Mouse (Mus musculus): ENCODE results near the gene Nrf1. TPM values are rescaled to one million over a fixed set of nuclear protein-coding genes. Genes with fewer than 3 reads are reported as not detected.

The Nrf1 gene
- polyA plus RNA-seq, 1 experiment from 2014 or later, result 62.5 TPM

DNA sequence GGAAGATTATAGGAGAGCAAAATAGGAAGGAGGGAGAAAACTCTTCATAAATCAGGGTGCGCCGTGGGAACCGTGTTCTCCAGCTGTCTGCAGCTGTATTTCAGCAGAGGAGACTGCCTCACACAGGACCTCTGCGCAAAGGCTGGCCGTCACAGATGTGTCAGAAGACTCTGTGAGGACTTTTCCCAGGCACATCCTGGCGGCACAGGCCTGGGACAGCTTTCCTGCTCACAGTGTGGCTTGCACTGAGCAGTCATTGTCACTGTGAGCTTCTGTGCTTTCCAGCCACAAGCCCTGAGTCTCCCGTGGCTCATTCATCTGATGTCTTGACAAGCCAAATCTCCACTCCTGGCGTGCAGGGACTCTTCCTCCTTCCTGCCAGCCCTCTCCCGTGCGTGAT lies 104.9 kb downstream of the Nrf1 start:
- ATAC-seq (ENCODE audit: borderline replicate concordance, extremely low read depth, low FRiP score, low TSS enrichment), result no peak
- WGBS, result 59% methylated on average over 10 of the region's 10 CpGs
- Histone ChIP-seq H3K4me3 (no peak overlapping the region), H3K27ac (no peak overlapping the region), H3K27me3 (no peaks in the 10 kb centered on the region), H3K9ac (no peak overlapping the region), H3K36me3 (peaks cover 29% of the 10 kb centered on the region), H3K9me3 (no peaks in the 10 kb centered on the region), H3K4me2 (no peak overlapping the region), H3K4me1 (no peaks in the 10 kb centered on the region)

- Histone ChIP-seq H3K27ac (no peak overlapping the region), H3K36me3 (peaks cover 24% of the 10 kb centered on the region), H3K9ac (no peak overlapping the region), H3K4me1 (no peaks in the 10 kb centered on the region), H3K27me3 (no peaks in the 10 kb centered on the region), H3K9me3 (no peaks in the 10 kb centered on the region), H3K4me2 (no peak overlapping the region), H3K4me3 (no peak overlapping the region)
- 51% methylated on average over 3 of the region's 3 CpGs for WGBS
- ATAC-seq (ENCODE audit: borderline replicate concordance, extremely low read depth, low FRiP score, low TSS enrichment), result no peak
Measured at GRCm38 (mm10) chr6:30153076-30153475, 105.3 kb downstream of the Nrf1 start.

DNA sequence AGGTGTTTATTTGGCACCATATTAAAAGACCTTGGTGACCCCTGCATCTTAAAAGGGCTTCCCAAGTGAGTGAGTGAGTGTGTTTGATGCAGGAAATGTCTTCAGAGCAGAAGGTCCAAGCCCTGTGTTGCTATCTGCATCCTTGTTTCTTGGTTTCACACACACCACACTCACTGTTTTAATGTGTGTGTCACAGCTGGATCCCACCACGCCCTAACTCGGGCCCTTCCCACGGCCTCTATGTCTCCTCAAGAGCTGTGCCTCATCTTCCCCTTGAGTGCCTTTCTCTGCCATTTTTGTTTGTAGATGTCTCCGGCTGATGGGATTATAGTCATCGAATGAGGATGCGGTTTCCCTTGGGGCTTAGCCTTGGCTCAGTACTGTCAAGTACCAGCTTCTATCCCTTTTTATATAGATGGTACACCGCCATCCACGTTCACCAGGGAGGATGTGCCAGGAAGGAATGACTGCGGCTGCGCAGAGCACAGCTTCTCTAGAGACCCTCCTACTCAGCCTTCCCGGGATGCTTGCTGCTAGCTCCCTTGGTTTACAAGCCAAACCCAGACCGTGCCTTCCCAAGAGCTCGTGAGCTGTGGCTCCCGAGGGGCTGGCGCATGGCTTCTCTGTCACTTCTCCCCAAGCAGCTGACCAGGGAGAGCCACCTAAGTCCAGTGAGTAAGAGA lies 106.1 kb downstream of the Nrf1 start:
- peaks cover 22% of the 10 kb centered on the region for H3K36me3 ChIP-seq
- WGBS, result 85% methylated on average over 15 of the region's 15 CpGs
- ATAC-seq (ENCODE audit: borderline replicate concordance, extremely low read depth, low FRiP score, low TSS enrichment), result no peak
- H3K4me2 ChIP-seq, result no peak overlapping the region
- no peaks in the 10 kb centered on the region for H3K9me3 ChIP-seq
- no peak overlapping the region for H3K4me3 ChIP-seq
- no peak overlapping the region for H3K27ac ChIP-seq
- H3K9ac ChIP-seq, result no peak overlapping the region
- no peaks in the 10 kb centered on the region for H3K4me1 ChIP-seq
- H3K27me3 ChIP-seq, result no peaks in the 10 kb centered on the region

GRCm38 (mm10) chr6:30159516-30160045 lies 111.8 kb downstream of the Nrf1 start:
- H3K4me3 ChIP-seq, result no peak overlapping the region
- peaks cover 5% of the 10 kb centered on the region; the same call in 1 of the 2 replicates for H3K4me1 ChIP-seq
- no peak overlapping the region for H3K27ac ChIP-seq
- H3K9me3 ChIP-seq, result no peaks in the 10 kb centered on the region
- WGBS, result 69% methylated on average over 4 of the region's 4 CpGs
- 0 out of 2 replicates have a peak, but pooled peaks cover under 1% of the 10 kb centered on the region for H3K36me3 ChIP-seq
- H3K9ac ChIP-seq, result no peak overlapping the region
- no peak overlapping the region for H3K4me2 ChIP-seq
- ATAC-seq (ENCODE audit: borderline replicate concordance, extremely low read depth, low FRiP score, low TSS enrichment), result no peak
- H3K27me3 ChIP-seq, result no peaks in the 10 kb centered on the region

- no peak overlapping the region for H3K9ac ChIP-seq
- H3K4me3 ChIP-seq, result no peak overlapping the region
- ATAC-seq (ENCODE audit: borderline replicate concordance, extremely low read depth, low FRiP score, low TSS enrichment), result no peak
- H3K4me2 ChIP-seq, result no peak overlapping the region
- no peaks in the 10 kb centered on the region for H3K36me3 ChIP-seq
- H3K4me1 ChIP-seq, result peaks cover 5% of the 10 kb centered on the region; the same call in 1 of the 2 replicates
- no peak overlapping the region for H3K27ac ChIP-seq
- no peaks in the 10 kb centered on the region for H3K27me3 ChIP-seq
- H3K9me3 ChIP-seq, result no peaks in the 10 kb centered on the region
- 64% methylated on average over 4 of the region's 4 CpGs for WGBS
Measured at GRCm38 (mm10) chr6:30160408-30160807, 112.6 kb downstream of the Nrf1 start.

GRCm38 (mm10) chr6:30161618-30162017 lies 113.8 kb downstream of the Nrf1 start:
- no peaks in the 10 kb centered on the region for H3K36me3 ChIP-seq
- H3K4me3 ChIP-seq, result no peak overlapping the region
- H3K27ac ChIP-seq, result no peak overlapping the region
- no peak overlapping the region for H3K9ac ChIP-seq
- WGBS, result 70% methylated on average over 2 of the region's 2 CpGs
- no peak overlapping the region for H3K4me2 ChIP-seq
- no peaks in the 10 kb centered on the region for H3K27me3 ChIP-seq
- peaks cover 5% of the 10 kb centered on the region; the same call in 1 of the 2 replicates for H3K4me1 ChIP-seq
- no peak for ATAC-seq (ENCODE audit: borderline replicate concordance, extremely low read depth, low FRiP score, low TSS enrichment)
- H3K9me3 ChIP-seq, result no peaks in the 10 kb centered on the region

DNA sequence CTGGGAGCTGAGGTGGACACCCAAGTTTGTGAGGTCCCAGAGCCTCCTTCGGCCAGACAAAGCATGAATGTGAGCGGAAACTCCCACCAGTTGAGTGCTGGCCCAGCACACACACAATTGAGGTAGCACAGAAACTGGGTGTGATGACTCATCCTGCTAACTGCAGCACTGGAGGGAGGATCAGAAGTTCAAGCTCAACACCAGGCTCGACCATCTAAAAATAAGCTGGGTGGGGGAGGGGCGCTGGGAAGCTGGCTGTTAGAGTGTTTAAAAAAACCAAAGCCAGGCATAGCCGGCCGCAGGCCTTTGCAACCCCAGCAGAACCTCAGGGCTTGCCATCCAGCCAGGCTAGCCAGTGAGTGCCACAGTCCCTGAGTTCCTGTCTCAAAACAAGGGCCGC lies 114.3 kb downstream of the Nrf1 start:
- Histone ChIP-seq H3K27ac (no peak overlapping the region), H3K4me3 (no peak overlapping the region), H3K36me3 (no peaks in the 10 kb centered on the region), H3K9me3 (no peaks in the 10 kb centered on the region), H3K4me2 (no peak overlapping the region), H3K27me3 (no peaks in the 10 kb centered on the region), H3K4me1 (peaks cover 8% of the 10 kb centered on the region), H3K9ac (no peak overlapping the region)
- WGBS, result 42% methylated on average over 7 of the region's 7 CpGs
- ATAC-seq (ENCODE audit: borderline replicate concordance, extremely low read depth, low FRiP score, low TSS enrichment), result no peak

GRCm38 (mm10) chr6:30166349-30166748 lies 118.6 kb downstream of the Nrf1 start:
- no peak overlapping the region for H3K4me3 ChIP-seq
- H3K4me2 ChIP-seq, result no peak overlapping the region
- H3K36me3 ChIP-seq, result no peaks in the 10 kb centered on the region
- no peak for ATAC-seq (ENCODE audit: borderline replicate concordance, extremely low read depth, low FRiP score, low TSS enrichment)
- H3K4me1 ChIP-seq, result peaks cover 11% of the 10 kb centered on the region
- 64% methylated on average over 3 of the region's 3 CpGs for WGBS
- H3K27me3 ChIP-seq, result peaks cover 25% of the 10 kb centered on the region
- H3K27ac ChIP-seq, result no peak overlapping the region
- H3K9ac ChIP-seq, result no peak overlapping the region
- no peaks in the 10 kb centered on the region for H3K9me3 ChIP-seq

DNA sequence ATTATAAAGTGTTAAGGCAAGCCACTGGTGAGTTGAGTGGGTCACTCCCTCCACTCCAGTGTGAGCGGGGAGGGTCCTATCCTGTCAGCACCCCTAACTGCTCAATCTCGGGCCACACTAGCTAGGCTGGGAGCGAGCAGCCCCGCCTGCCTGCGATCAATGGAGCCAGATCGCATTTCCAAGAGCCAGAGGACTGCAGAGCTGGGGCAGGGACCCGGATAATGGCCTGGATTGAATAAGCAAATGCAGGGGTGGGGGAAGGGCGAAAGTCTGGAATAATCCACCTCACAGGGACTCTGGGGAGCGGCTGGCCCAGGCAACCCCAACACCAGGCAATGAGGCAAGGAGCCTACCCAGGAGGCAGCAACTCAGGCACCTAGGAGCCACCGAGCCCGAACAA lies 119.4 kb downstream of the Nrf1 start:
- no peak overlapping the region for H3K27ac ChIP-seq
- H3K9ac ChIP-seq, result no peak overlapping the region
- H3K9me3 ChIP-seq, result no peaks in the 10 kb centered on the region
- no peak for ATAC-seq (ENCODE audit: borderline replicate concordance, extremely low read depth, low FRiP score, low TSS enrichment)
- no peak overlapping the region for H3K4me3 ChIP-seq
- H3K4me2 ChIP-seq, result no peak overlapping the region
- peaks cover 34% of the 10 kb centered on the region for H3K27me3 ChIP-seq
- peaks cover 8% of the 10 kb centered on the region for H3K4me1 ChIP-seq
- no peaks in the 10 kb centered on the region for H3K36me3 ChIP-seq
- WGBS, result 40% methylated on average over 11 of the region's 11 CpGs

DNA sequence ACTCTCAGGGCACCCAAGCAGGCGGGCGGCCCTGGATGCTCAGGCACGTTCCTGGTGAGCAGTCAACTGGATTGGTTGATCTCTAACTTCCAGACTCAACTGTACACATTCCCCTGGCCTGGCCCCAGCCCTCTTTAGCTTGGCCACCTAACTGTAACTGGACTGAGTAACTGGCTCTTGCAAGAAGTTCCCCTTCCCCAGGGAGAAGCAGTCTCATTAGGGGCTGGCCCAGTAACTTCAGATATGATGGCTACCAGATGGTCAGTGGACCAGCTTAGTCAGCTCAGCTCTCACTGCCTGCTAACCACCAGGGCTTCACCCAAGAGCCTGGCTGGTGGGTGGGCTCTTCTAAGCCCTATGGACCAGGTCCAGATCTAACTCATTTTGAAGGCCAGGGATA lies 120.5 kb downstream of the Nrf1 start:
- no peak overlapping the region for H3K4me2 ChIP-seq
- WGBS, result 77% methylated on average over 3 of the region's 3 CpGs
- peaks cover 14% of the 10 kb centered on the region for H3K4me1 ChIP-seq
- no peaks in the 10 kb centered on the region for H3K36me3 ChIP-seq
- ATAC-seq (ENCODE audit: borderline replicate concordance, extremely low read depth, low FRiP score, low TSS enrichment), result no peak
- no peak overlapping the region for H3K27ac ChIP-seq
- peaks cover 44% of the 10 kb centered on the region for H3K27me3 ChIP-seq
- H3K9me3 ChIP-seq, result no peaks in the 10 kb centered on the region
- H3K9ac ChIP-seq, result no peak overlapping the region
- no peak overlapping the region for H3K4me3 ChIP-seq

DNA sequence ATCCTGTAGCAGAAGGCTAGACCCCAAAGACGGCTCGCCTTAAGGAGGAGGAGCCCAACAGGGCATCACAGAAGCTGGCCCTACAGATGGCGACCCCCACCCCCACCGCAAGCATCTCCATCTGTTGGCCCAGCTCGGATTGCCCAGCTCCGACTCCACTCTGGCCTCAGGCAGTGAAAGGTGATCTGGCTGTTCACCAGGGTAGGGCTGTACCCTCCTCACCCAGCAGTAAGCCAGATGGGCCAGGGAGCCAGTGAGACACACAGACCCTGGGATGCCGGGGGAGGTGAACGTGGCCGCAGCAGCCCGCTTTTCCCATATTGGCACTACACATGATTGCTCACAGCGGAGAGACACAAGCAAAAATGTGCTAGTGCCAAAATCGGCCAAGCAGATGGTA lies 121.4 kb downstream of the Nrf1 start:
- Histone ChIP-seq H3K36me3 (no peaks in the 10 kb centered on the region), H3K9ac (no peak overlapping the region), H3K4me3 (no peak overlapping the region), H3K4me1 (peaks cover 22% of the 10 kb centered on the region), H3K9me3 (no peaks in the 10 kb centered on the region), H3K4me2 (no peak overlapping the region), H3K27ac (no peak overlapping the region), H3K27me3 (peaks cover 53% of the 10 kb centered on the region)
- 68% methylated on average over 12 of the region's 12 CpGs for WGBS
- ATAC-seq (ENCODE audit: borderline replicate concordance, extremely low read depth, low FRiP score, low TSS enrichment), result no peak

GRCm38 (mm10) chr6:30171226-30171625 lies 123.4 kb downstream of the Nrf1 start:
- Histone ChIP-seq H3K27me3 (peaks cover 74% of the 10 kb centered on the region), H3K4me3 (no peak overlapping the region), H3K36me3 (no peaks in the 10 kb centered on the region), H3K9me3 (no peaks in the 10 kb centered on the region), H3K9ac (no peak overlapping the region), H3K4me2 (no peak overlapping the region), H3K4me1 (peaks cover 43% of the 10 kb centered on the region), H3K27ac (no peak overlapping the region)
- 28% methylated on average over 8 of the region's 8 CpGs for WGBS
- no peak for ATAC-seq (ENCODE audit: borderline replicate concordance, extremely low read depth, low FRiP score, low TSS enrichment)

Data from lung, embryonic 15.5 days (tissue).